Mouse (Mus musculus): Measurements from ENCODE around the gene P2ry10. TPM values are rescaled to one million over a fixed set of nuclear protein-coding genes. Genes with fewer than 3 reads are reported as not detected.

The P2ry10 gene
- polyA plus RNA-seq, 1 experiment, result not detected

GRCm38 (mm10) chrX:107084320-107084719, 4.0 kb upstream of the P2ry10 start:
- H3K27me3 ChIP-seq (ENCODE audit: control insufficient read depth, insufficient read depth, insufficient read length), result no peaks in the 10 kb centered on the region
- TF ChIP-seq MYOG (IDR thresholded peaks at IDR 0.05; ENCODE audit: control insufficient read depth in 1 of 3, insufficient read depth in 1 of 3, insufficient read length in 2 of 3, low read depth in 2 of 3) (no peak), SRF (IDR thresholded peaks at IDR 0.05; ENCODE audit: control insufficient read depth, insufficient read length, low read depth) (no peak), POLR2AphosphoS2 (IDR thresholded peaks at IDR 0.05; ENCODE audit: insufficient read length, low read depth) (no peak), TCF12 (IDR thresholded peaks at IDR 0.05; ENCODE audit: insufficient read depth, poor library complexity, severe bottlenecking) (no peak), E2F4 (IDR thresholded peaks at IDR 0.05; ENCODE audit: insufficient read depth) (no peak), CEBPB (IDR thresholded peaks at IDR 0.05; ENCODE audit: insufficient read depth, poor library complexity, severe bottlenecking) (no peak), MAX (IDR thresholded peaks at IDR 0.05; ENCODE audit: low read depth) (no peak), REST (IDR thresholded peaks at IDR 0.05; ENCODE audit: insufficient read depth, insufficient read length) (no peak), POLR2A (IDR thresholded peaks at IDR 0.05; ENCODE audit: insufficient read length, low read depth) (no peak), MYOD1 (IDR thresholded peaks at IDR 0.05; ENCODE audit: control insufficient read depth in 1 of 3, insufficient read length in 2 of 3, low read depth in 2 of 3) (no peak), TCF3 (IDR thresholded peaks at IDR 0.05; ENCODE audit: insufficient read length, low read depth) (no peak), USF1 (IDR thresholded peaks at IDR 0.05; ENCODE audit: low read depth) (no peak)
- H3K4me3 ChIP-seq, result no peak overlapping the region
- no peak overlapping the region for H3ac ChIP-seq (ENCODE audit: control insufficient read depth, insufficient read length)
- H3K36me3 ChIP-seq (ENCODE audit: control insufficient read depth, insufficient read depth), result no peaks in the 10 kb centered on the region
- no peak overlapping the region for H3K4me2 ChIP-seq (ENCODE audit: low read depth)
- H3K79me2 ChIP-seq (ENCODE audit: control insufficient read depth, insufficient read depth), result no peaks in the 10 kb centered on the region

DNA sequence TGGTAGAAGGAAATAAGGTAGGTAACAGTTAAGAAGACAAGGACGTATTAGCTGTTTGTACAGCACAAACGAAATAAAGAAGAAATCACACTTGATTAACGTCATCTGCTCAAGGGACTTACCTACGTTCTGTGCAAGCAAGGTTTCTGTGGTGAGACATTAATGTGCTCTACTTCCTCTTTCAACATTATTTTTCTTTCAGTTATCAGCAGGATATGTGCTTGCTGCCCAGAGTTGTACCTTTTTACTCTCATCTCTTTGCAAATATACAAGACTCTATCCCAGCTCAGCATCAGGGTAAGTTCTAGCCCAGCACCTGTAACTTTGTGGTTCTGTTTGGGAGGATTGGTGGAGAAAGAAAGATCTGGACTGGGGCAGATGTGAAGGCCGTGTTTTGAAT, 839 bp downstream of the P2ry10 start:
- TF ChIP-seq SRF (IDR thresholded peaks at IDR 0.05; ENCODE audit: control insufficient read depth, insufficient read length, low read depth), result no peak
- no peak for TF ChIP-seq MYOG (IDR thresholded peaks at IDR 0.05; ENCODE audit: control insufficient read depth in 1 of 3, insufficient read depth in 1 of 3, insufficient read length in 2 of 3, low read depth in 2 of 3)
- TF ChIP-seq TCF3 (IDR thresholded peaks at IDR 0.05; ENCODE audit: insufficient read length, low read depth), result no peak
- TF ChIP-seq MYOD1 (IDR thresholded peaks at IDR 0.05; ENCODE audit: control insufficient read depth in 1 of 3, insufficient read length in 2 of 3, low read depth in 2 of 3), result no peak
- TF ChIP-seq E2F4 (IDR thresholded peaks at IDR 0.05; ENCODE audit: insufficient read depth), result no peak
- Histone ChIP-seq H3K27me3 (ENCODE audit: control insufficient read depth, insufficient read depth, insufficient read length) (no peaks in the 10 kb centered on the region), H3K4me2 (ENCODE audit: low read depth) (no peak overlapping the region), H3ac (ENCODE audit: control insufficient read depth, insufficient read length) (no peak overlapping the region), H3K4me3 (no peak overlapping the region), H3K36me3 (ENCODE audit: control insufficient read depth, insufficient read depth) (no peaks in the 10 kb centered on the region), H3K79me2 (ENCODE audit: control insufficient read depth, insufficient read depth) (no peaks in the 10 kb centered on the region)

DNA sequence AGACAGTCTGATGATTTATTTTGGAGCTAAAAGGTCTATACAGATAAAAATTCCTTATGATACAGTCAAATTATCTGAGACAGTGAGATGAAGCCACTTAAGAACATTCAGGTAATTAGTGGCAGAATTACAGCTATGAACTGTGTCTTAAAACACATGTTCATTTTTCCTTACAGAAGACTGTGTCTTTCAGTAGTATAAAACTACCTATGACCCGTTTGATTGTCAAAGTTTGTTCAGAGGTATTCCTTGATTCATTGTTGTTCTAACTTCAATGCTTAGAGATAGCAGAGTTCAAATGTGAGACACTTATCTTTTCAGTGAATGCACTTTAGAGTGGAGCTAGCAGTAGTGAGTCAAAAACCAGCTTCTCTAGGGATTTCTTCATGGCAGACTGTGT, 1.6 kb downstream of the P2ry10 start:
- no peaks in the 10 kb centered on the region for H3K27me3 ChIP-seq (ENCODE audit: control insufficient read depth, insufficient read depth, insufficient read length)
- TF ChIP-seq TCF3 (IDR thresholded peaks at IDR 0.05; ENCODE audit: insufficient read length, low read depth) (no peak), POLR2A (IDR thresholded peaks at IDR 0.05; ENCODE audit: insufficient read length, low read depth) (no peak), REST (IDR thresholded peaks at IDR 0.05; ENCODE audit: insufficient read depth, insufficient read length) (no peak), USF1 (IDR thresholded peaks at IDR 0.05; ENCODE audit: low read depth) (no peak), MYOG (IDR thresholded peaks at IDR 0.05; ENCODE audit: control insufficient read depth in 1 of 3, insufficient read depth in 1 of 3, insufficient read length in 2 of 3, low read depth in 2 of 3) (no peak), MAX (IDR thresholded peaks at IDR 0.05; ENCODE audit: low read depth) (no peak), SRF (IDR thresholded peaks at IDR 0.05; ENCODE audit: control insufficient read depth, insufficient read length, low read depth) (no peak), MYOD1 (IDR thresholded peaks at IDR 0.05; ENCODE audit: control insufficient read depth in 1 of 3, insufficient read length in 2 of 3, low read depth in 2 of 3) (no peak), E2F4 (IDR thresholded peaks at IDR 0.05; ENCODE audit: insufficient read depth) (no peak), CEBPB (IDR thresholded peaks at IDR 0.05; ENCODE audit: insufficient read depth, poor library complexity, severe bottlenecking) (no peak), TCF12 (IDR thresholded peaks at IDR 0.05; ENCODE audit: insufficient read depth, poor library complexity, severe bottlenecking) (no peak), POLR2AphosphoS2 (IDR thresholded peaks at IDR 0.05; ENCODE audit: insufficient read length, low read depth) (no peak)
- no peak overlapping the region for H3K4me3 ChIP-seq
- H3K79me2 ChIP-seq (ENCODE audit: control insufficient read depth, insufficient read depth), result no peaks in the 10 kb centered on the region
- H3K36me3 ChIP-seq (ENCODE audit: control insufficient read depth, insufficient read depth), result no peaks in the 10 kb centered on the region
- H3K4me2 ChIP-seq (ENCODE audit: low read depth), result no peak overlapping the region
- H3ac ChIP-seq (ENCODE audit: control insufficient read depth, insufficient read length), result no peak overlapping the region

GRCm38 (mm10) chrX:107095633-107096032, 7.3 kb downstream of the P2ry10 start:
- TF ChIP-seq MYOD1 (IDR thresholded peaks at IDR 0.05; ENCODE audit: control insufficient read depth in 1 of 3, insufficient read length in 2 of 3, low read depth in 2 of 3) (no peak), USF1 (IDR thresholded peaks at IDR 0.05; ENCODE audit: low read depth) (no peak), E2F4 (IDR thresholded peaks at IDR 0.05; ENCODE audit: insufficient read depth) (no peak)
- no peak overlapping the region for H3ac ChIP-seq (ENCODE audit: control insufficient read depth, insufficient read length)
- no peaks in the 10 kb centered on the region for H3K36me3 ChIP-seq (ENCODE audit: control insufficient read depth, insufficient read depth)
- no peak overlapping the region for H3K4me2 ChIP-seq (ENCODE audit: low read depth)
- H3K79me2 ChIP-seq (ENCODE audit: control insufficient read depth, insufficient read depth), result no peaks in the 10 kb centered on the region
- no peaks in the 10 kb centered on the region for H3K27me3 ChIP-seq (ENCODE audit: control insufficient read depth, insufficient read depth, insufficient read length)
- H3K4me3 ChIP-seq, result no peak overlapping the region

DNA sequence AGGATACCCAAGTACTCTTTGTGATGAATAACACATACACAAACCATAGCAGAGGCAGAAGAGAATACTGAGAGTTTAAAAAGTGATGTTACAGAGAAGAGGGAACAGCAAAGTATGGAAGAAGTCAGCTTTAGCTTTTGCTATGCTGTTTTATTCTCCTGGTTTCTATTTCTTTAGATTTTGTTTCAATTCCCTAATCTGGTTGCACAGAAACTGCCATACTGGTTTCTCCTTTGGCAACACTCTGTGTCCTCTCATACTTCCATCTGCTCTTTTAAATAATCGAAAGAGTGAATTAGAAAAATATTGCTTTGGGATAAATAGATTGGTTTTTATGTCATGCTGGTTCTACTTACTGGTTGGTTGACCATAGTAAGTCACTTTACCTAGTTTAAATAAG, 28.0 kb downstream of the P2ry10 start:
- TF ChIP-seq REST (IDR thresholded peaks at IDR 0.05; ENCODE audit: insufficient read depth, insufficient read length) (no peak), TCF12 (IDR thresholded peaks at IDR 0.05; ENCODE audit: insufficient read depth, poor library complexity, severe bottlenecking) (no peak), MAX (IDR thresholded peaks at IDR 0.05; ENCODE audit: low read depth) (no peak), E2F4 (IDR thresholded peaks at IDR 0.05; ENCODE audit: insufficient read depth) (no peak)
- no peak overlapping the region for H3ac ChIP-seq (ENCODE audit: control insufficient read depth, insufficient read length)
- no peaks in the 10 kb centered on the region for H3K27me3 ChIP-seq (ENCODE audit: control insufficient read depth, insufficient read depth, insufficient read length)
- H3K4me2 ChIP-seq (ENCODE audit: low read depth), result peak overlapping the region; percentile 24
- no peaks in the 10 kb centered on the region for H3K36me3 ChIP-seq (ENCODE audit: control insufficient read depth, insufficient read depth)
- no peaks in the 10 kb centered on the region for H3K79me2 ChIP-seq (ENCODE audit: control insufficient read depth, insufficient read depth)
- no peak overlapping the region for H3K4me3 ChIP-seq

Measured in myocyte (in vitro differentiated cells).